Mouse (Mus musculus) heart, embryonic 10.5 days (tissue): ENCODE data around the gene Rxrb. TPM values are rescaled to one million over a fixed set of nuclear protein-coding genes. Genes with fewer than 3 reads are reported as not detected.

Experiments
- DNase-seq: peaks from one replicate; pipeline ENCODE4 v3.0.0-alpha.2; 2017; ENCODE audit warnings: low spot score
- H3K27ac ChIP-seq: fragments of 300-500 bp; sonication (generic); 2 replicates; pipeline ENCODE4 v1.5.1; 2016; ENCODE audit warnings: mild to moderate bottlenecking
- H3K27me3 ChIP-seq: fragments of 300-500 bp; sonication (generic); 2 replicates; pipeline ENCODE4 v1.6.1; 2016; ENCODE audit warnings: mild to moderate bottlenecking; ENCODE audit not compliant: poor library complexity, insufficient read depth, severe bottlenecking
- H3K36me3 ChIP-seq: fragments of 300-500 bp; sonication (generic); 2 replicates; pipeline ENCODE4 v1.6.1; 2016; ENCODE audit warnings: mild to moderate bottlenecking, moderate library complexity
- H3K4me1 ChIP-seq: fragments of 300-500 bp; sonication (generic); 2 replicates; pipeline ENCODE4 v1.6.1; 2016; ENCODE audit warnings: mild to moderate bottlenecking
- H3K4me3 ChIP-seq: fragments of 300-500 bp; sonication (generic); 2 replicates; pipeline ENCODE4 v1.5.1; 2016; ENCODE audit warnings: mild to moderate bottlenecking, moderate library complexity
- H3K9me3 ChIP-seq: fragments of 300-500 bp; sonication (generic); 2 replicates; pipeline ENCODE4 v1.6.1; 2016; ENCODE audit warnings: mild to moderate bottlenecking, moderate library complexity
- WGBS: fragments of 180-500 bp; shearing (Covaris S2); methylation state at CpG from one replicate; pipeline ENCODE4 v1.1.7; 2016; 5-methylcytosine and 5-hydroxymethylcytosine counted together
- polyA plus RNA-seq: library from polyadenylated mRNA; unstranded; fragments of >200 nt; fragmentation: Nextera tagmentation; extraction: Ambion mirVana; gene quantifications from 2 replicates; pipeline ENCODE4 v1.2.1, GENCODE M21; 2016

The Rxrb gene
- polyA plus RNA-seq, 1 experiment from 2014 or later: 40.6 TPM

DNA sequence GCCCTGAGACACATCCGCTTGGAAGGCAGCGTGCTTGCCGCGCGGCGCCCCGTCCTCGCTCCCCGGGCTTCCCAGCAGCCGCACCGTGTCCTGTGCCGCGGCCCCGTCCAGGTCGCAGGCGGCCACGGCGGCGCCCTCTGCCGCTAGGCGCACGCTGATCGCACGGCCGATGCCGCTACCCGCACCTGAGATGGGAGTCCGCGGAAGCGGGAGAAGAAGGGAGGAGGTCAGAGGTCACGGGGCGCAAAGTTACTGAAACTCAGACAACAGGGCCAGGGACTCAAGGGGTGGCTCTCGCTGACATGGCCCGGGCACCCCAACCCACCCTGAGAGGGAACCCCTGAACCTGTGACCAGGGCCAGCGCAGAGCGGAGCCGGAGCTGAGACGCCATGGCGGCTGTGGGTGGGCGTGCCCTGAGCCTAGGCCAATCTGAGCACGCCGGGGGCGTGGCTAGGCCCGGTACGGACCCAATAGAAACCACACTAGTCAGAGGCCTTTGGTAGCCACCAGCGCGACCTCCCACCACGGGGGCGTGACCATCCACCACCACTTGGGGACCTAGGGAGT, 3.9 kb upstream of the Rxrb start, which contains the start of gene H2-Ke6:
Gene H2-Ke6 (minus strand): TSS at position 405 of the 568 bp plus-strand sequence.
- WGBS: under 1% methylated on average over 49 of the region's 49 CpGs
- H3K4me3 ChIP-seq: peak within 1 kb of the TSS; percentile 76
- H3K27ac ChIP-seq: peak within 1 kb of the TSS; percentile 86
- no peaks in the 10 kb centered on the region for H3K27me3 ChIP-seq
- H3K36me3 ChIP-seq: peaks cover 30% of the 10 kb centered on the region
- H3K4me1 ChIP-seq: peaks cover 81% of the 10 kb centered on the region
- peak; percentile 97 for DNase-seq
- H3K9me3 ChIP-seq: no peaks in the 10 kb centered on the region

DNA sequence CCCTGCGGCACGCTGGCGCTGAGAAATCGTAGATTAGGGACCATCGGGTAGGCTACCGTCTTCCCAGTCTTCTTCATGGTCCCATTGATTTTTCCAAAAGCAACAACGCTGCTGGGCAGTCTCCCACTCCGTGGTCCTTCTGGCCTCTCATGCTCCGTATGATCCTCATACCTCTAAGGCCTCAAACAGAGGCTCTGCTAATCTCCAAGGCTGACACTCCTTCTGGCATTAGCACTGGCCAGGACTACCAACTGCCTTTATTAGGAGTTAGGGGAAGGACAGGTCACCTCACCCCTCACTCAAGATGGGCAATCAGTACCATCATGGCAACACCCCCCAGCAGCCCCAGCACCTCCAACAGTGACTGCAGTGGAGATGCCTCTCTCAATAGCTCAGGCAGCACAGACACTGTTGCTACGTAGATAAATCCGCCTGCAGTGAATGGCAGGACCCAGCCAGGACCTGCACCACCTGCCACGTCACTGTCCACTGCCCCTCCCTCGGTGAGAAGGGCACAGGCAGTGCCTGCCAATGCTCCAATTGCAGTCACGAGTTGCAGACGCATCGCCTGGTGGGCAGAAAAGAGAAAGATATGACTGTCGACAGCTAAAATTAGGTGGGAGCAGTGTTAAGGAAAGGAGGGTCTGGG, 3.0 kb upstream of the Rxrb start:
- Histone ChIP-seq H3K36me3 (peaks cover 27% of the 10 kb centered on the region), H3K27me3 (no peaks in the 10 kb centered on the region), H3K27ac (peak overlapping the region; percentile 86; the same call in 1 of the 2 replicates), H3K4me1 (peaks cover 86% of the 10 kb centered on the region), H3K4me3 (peak overlapping the region; percentile 76), H3K9me3 (no peaks in the 10 kb centered on the region)
- WGBS: 75% methylated on average over 17 of the region's 17 CpGs
- DNase-seq: peak; percentile 77

DNA sequence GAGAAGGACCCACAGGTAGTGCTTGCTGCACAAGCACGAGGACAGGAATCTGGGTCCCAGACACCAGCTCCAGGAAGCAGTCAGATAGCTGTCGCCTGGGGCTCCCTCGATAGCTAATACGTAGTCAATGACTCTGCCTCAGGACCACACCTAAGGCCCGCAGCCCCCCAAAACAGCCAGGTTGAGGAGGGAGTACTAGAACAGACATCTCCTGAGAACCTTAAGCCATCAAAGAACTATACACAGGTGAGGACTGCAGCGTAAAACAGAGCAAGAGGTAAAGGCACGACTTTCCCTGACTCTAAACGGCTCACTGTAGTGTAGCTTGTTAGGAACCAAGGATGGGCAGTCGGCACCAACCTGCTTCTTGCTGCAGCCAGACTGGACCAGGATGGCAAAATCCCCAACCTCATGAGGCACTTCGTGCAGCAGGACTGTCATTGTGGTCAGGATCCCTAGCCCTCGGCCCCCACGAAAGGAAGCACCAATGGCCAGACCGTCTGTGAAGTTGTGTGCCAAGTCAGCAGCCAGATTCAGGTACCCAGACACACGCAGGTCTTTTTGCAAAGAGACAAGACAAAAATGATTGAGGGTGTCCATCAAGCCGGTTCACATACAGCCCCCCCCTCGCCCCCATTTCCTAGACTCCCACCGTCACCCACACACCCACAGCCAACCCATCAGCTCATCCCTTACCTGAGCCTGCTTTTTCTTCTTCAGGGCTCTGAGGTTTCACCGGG, 2.3 kb upstream of the Rxrb start:
- H3K4me1 ChIP-seq: peaks cover 84% of the 10 kb centered on the region
- DNase-seq: peak; percentile 70
- H3K4me3 ChIP-seq: peak overlapping the region; percentile 80
- 0 out of 2 replicates have a peak overlapping the region, but pooled peaks have one; percentile 98 for H3K27ac ChIP-seq
- 88% methylated on average over 18 of the region's 18 CpGs for WGBS
- H3K9me3 ChIP-seq: no peaks in the 10 kb centered on the region
- peaks cover 34% of the 10 kb centered on the region for H3K36me3 ChIP-seq
- no peaks in the 10 kb centered on the region for H3K27me3 ChIP-seq

DNA sequence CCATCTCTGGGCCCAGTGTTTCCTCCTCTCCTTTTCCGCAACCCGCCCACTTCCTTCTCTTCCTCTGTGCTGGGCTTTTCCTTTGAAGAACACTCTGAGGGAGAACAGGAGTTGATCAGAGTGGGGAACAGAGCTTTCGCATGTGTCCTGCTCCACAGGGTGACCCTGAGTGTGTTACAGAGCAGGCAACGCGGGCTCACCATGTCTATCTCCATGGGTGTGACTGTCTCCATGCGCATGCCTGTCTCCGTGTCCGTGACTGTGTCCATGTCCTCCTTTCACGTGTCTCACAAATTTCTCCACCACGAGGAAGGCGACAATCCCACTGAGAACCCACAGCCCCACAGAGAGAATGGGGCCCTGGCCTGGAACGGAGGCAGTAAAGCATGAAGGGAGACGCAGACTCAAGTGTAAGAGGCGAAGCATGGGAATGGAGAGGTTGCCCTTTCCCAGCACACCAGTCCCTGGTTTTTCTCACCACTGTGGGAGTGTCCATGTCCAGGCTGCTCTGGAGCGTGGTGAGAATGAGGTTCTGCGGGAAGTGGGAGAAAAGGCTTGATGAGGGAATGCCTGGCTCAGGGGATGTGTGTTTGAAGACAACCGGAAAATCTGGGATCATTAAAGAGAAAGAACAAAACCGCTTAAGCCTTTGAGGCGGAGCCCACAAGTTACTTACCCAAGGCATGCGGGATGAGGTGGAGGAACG, 1.6 kb upstream of the Rxrb start:
- Histone ChIP-seq H3K27me3 (no peaks in the 10 kb centered on the region), H3K9me3 (no peaks in the 10 kb centered on the region), H3K4me3 (peak overlapping the region; percentile 80), H3K27ac (peak overlapping the region; percentile 98), H3K36me3 (peaks cover 39% of the 10 kb centered on the region), H3K4me1 (peaks cover 77% of the 10 kb centered on the region)
- WGBS: 78% methylated on average over 21 of the region's 21 CpGs
- peak; percentile 73 for DNase-seq

DNA sequence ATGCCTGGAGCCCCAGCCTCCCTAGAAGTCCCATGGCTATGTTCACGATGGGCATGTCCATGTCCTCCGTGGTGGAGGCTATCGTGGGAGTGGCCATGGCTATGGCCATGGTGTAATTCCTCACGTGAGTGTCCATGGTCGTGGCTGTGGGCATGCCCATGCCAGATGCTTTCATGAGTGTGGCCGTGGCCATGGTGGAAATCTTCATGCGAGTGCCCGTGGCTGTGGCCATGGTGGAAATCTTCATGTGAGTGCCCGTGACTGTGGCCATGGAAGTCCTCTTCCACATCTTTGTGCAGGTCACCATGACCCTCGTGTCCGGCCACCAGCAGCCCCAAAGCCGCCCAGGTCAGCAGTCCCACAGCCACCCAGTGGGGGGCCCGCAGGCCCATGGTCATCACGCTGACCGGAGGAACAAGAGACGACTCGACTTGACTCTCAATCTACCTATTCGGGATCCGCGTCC, 718 bp upstream of the Rxrb start:
- peak; percentile 81 for DNase-seq
- Histone ChIP-seq H3K36me3 (peaks cover 46% of the 10 kb centered on the region), H3K4me3 (peak overlapping the region; percentile 80), H3K9me3 (no peaks in the 10 kb centered on the region), H3K27ac (peak overlapping the region; percentile 98), H3K4me1 (peaks cover 68% of the 10 kb centered on the region), H3K27me3 (no peaks in the 10 kb centered on the region)
- 4% methylated on average over 20 of the region's 20 CpGs for WGBS

DNA sequence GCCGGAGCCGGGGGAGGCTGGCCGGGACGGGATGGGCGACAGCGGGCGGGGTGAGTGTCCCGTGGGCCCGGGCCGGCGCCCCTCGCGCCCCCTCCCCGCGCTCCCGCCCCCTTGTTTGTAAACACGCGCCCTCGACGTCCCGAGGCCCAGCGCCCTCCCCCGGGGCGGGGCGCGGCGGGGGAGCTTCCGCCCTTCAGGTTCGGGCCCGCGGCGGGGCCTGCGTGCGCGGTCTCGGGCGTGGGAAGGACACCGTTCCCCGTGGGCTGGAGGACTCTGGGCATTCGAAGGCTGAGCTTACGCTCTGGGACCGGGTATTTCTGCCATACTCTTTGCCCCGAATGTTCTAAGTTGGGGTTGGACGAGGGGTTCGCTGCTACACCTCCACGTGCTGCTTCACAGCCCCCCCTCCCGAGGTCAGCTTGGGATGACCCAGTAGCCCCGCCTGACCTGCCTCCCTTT, 591 bp downstream of the Rxrb start:
- H3K36me3 ChIP-seq: peaks cover 60% of the 10 kb centered on the region
- peak overlapping the region; percentile 80 for H3K4me3 ChIP-seq
- H3K4me1 ChIP-seq: peaks cover 60% of the 10 kb centered on the region
- no peaks in the 10 kb centered on the region for H3K9me3 ChIP-seq
- H3K27me3 ChIP-seq: peaks cover 3% of the 10 kb centered on the region
- H3K27ac ChIP-seq: peak overlapping the region; percentile 98
- under 1% methylated on average over 45 of the region's 48 CpGs for WGBS
- no peak for DNase-seq

DNA sequence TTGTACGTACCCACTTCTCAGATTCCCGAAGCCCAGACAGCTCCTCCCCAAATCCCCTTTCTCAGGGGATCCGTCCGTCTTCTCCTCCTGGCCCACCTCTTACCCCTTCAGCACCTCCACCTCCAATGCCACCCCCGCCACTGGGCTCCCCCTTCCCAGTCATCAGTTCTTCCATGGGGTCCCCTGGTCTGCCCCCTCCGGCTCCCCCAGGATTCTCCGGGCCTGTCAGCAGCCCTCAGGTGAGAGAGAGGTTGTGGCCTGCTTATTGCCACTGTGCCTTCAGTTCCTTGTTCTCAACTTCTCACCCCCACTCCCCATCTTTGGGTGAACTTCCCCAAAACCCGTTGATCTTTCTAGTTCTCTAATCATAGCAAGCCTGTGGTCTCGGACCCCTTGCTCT, 1.2 kb downstream of the Rxrb start:
- peaks cover 58% of the 10 kb centered on the region for H3K4me1 ChIP-seq

DNA sequence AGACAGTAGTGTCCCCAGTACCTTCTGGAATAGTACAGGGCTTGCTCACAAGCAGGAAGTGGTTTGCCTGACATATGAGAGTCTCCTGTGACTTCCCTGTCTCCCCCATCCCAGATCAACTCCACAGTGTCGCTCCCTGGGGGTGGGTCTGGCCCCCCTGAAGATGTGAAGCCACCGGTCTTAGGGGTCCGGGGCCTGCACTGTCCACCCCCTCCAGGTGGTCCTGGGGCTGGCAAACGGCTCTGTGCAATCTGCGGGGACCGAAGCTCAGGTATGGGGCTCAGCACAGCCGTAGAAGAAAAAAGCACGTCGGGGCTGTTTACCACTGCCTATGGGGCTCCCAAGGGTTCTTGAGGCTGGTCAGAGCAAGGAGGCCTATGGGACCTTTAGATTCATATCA, 1.8 kb downstream of the Rxrb start:
- H3K4me3 ChIP-seq: peak overlapping the region; percentile 80
- DNase-seq: no peak
- 93% methylated on average over 9 of the region's 9 CpGs for WGBS
- H3K27me3 ChIP-seq: peaks cover 16% of the 10 kb centered on the region
- peaks cover 56% of the 10 kb centered on the region for H3K4me1 ChIP-seq
- peak overlapping the region; percentile 98; the same call in 1 of the 2 replicates for H3K27ac ChIP-seq
- no peaks in the 10 kb centered on the region for H3K9me3 ChIP-seq
- H3K36me3 ChIP-seq: peaks cover 65% of the 10 kb centered on the region

More for the DNA sequence above, 1.2 kb downstream of the Rxrb start:
- H3K27me3 ChIP-seq: peaks cover 9% of the 10 kb centered on the region
- no peaks in the 10 kb centered on the region for H3K9me3 ChIP-seq
- peak overlapping the region; percentile 80 for H3K4me3 ChIP-seq
- WGBS: 58% methylated on average over 9 of the region's 9 CpGs
- peaks cover 66% of the 10 kb centered on the region for H3K36me3 ChIP-seq
- peak; percentile 77 for DNase-seq
- peak overlapping the region; percentile 98 for H3K27ac ChIP-seq

DNA sequence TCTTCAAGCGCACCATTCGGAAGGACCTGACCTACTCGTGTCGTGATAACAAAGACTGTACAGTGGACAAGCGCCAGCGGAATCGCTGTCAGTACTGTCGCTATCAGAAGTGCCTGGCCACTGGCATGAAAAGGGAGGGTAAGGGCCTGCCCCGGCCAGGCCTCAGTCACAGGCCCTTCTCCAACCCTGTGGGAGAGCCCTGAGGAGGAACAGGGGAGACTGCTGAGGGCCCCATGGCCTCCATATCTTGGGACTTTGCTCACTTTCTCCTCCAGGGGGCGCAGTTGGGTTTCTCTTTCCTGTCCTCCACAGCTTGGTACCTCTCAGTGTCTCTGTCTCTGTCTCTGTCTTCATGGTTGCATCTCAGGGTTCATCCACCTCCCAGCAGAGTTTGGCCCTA, 2.5 kb downstream of the Rxrb start:
- 68% methylated on average over 10 of the region's 10 CpGs for WGBS
- peaks cover 56% of the 10 kb centered on the region for H3K4me1 ChIP-seq
- no peak overlapping the region for H3K27ac ChIP-seq
- H3K27me3 ChIP-seq: peaks cover 22% of the 10 kb centered on the region
- peaks cover 58% of the 10 kb centered on the region for H3K36me3 ChIP-seq
- no peak overlapping the region for H3K4me3 ChIP-seq
- H3K9me3 ChIP-seq: no peaks in the 10 kb centered on the region
- DNase-seq: no peak

DNA sequence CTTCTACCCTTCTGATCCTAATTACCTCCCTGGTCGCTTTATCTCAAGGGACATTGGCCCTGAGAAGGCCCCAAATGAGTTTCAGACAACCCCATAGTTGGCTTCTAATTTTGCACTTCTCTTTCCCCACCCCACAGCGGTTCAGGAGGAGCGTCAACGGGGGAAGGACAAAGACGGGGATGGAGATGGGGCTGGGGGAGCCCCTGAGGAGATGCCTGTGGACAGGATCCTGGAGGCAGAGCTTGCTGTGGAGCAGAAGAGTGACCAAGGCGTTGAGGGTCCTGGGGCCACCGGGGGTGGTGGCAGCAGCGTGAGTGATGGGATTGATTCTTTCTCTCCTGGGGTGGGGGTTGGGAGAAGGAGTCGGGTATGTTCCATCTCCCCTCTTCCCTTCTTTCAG, 3.9 kb downstream of the Rxrb start:
- Histone ChIP-seq H3K4me1 (peaks cover 55% of the 10 kb centered on the region), H3K27ac (no peak overlapping the region), H3K9me3 (no peaks in the 10 kb centered on the region), H3K4me3 (no peak overlapping the region), H3K27me3 (peaks cover 37% of the 10 kb centered on the region), H3K36me3 (peaks cover 46% of the 10 kb centered on the region)
- no peak for DNase-seq
- WGBS: 93% methylated on average over 8 of the region's 9 CpGs

DNA sequence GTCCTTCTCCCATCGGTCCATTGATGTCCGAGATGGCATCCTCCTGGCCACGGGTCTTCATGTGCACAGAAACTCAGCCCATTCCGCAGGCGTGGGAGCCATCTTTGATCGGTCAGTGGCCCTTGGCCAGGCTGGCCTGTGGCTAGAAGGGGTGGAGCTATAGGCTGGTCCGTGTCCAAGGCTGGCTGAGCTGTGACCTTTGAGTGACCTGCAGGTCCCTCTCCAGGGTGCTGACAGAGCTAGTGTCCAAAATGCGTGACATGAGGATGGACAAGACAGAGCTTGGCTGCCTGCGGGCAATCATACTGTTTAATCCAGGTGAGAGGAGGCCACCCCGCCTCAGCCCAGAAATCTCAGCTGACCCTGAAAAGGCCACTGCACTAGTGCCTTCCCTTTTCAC, 5.0 kb downstream of the Rxrb start:
- Histone ChIP-seq H3K27ac (no peak overlapping the region), H3K36me3 (peaks cover 46% of the 10 kb centered on the region), H3K4me1 (peaks cover 59% of the 10 kb centered on the region), H3K4me3 (no peak overlapping the region), H3K27me3 (peaks cover 48% of the 10 kb centered on the region), H3K9me3 (no peaks in the 10 kb centered on the region)
- 76% methylated on average over 10 of the region's 10 CpGs for WGBS
- DNase-seq: no peak

DNA sequence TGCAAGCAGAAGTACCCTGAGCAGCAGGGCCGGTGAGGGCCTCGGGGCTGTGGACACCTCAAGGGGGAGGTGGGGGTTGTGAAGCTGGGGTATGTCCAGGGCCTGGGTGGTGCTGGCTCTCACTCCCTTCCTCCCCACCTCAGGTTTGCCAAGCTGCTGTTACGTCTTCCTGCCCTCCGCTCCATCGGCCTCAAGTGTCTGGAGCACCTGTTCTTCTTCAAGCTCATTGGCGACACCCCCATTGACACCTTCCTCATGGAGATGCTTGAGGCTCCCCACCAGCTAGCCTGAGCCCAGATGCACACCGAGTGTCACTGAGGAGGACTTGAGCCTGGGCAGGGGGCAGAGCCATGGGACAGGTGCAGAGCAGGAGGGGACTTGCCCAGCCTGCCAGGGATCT, 5.6 kb downstream of the Rxrb start:
- peaks cover 46% of the 10 kb centered on the region for H3K36me3 ChIP-seq

More for the DNA sequence above, 5.6 kb downstream of the Rxrb start:
- no peak overlapping the region for H3K4me3 ChIP-seq
- H3K9me3 ChIP-seq: no peaks in the 10 kb centered on the region
- WGBS: 93% methylated on average over 7 of the region's 7 CpGs
- peaks cover 58% of the 10 kb centered on the region for H3K4me1 ChIP-seq
- peaks cover 54% of the 10 kb centered on the region for H3K27me3 ChIP-seq
- DNase-seq: no peak
- H3K27ac ChIP-seq: no peak overlapping the region
